Mouse (Mus musculus) embryo, embryonic 9.5 days (tissue): ENCODE measurements around the gene Intu.

Source experiments
- DNase-seq: peaks from one replicate; pipeline ENCODE4 v3.0.0-alpha.2; 2017; ENCODE audit errors: extremely low spot score

Gene Intu

DNA sequence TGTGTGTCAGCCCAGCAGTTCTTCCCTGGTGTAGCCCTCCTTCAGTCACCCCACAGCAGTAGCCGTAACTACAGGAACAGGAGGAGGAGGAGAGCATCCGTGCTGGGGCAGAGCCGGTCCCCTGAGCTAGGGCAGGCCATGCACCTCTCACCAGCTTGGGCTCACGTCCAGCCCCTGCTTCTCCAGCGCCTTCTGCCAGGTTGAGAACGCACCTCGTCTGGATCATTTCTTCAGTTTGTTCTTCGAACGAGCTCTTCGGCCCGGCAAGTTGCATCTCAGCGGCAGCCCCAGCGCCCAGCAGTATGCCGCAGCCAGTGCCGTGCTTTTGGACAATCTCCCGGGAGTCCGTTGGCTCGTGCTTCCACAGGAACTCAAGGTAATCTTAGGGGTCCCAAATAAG, 152.1 kb downstream of the Intu start:
- DNase-seq, result no peak

DNA sequence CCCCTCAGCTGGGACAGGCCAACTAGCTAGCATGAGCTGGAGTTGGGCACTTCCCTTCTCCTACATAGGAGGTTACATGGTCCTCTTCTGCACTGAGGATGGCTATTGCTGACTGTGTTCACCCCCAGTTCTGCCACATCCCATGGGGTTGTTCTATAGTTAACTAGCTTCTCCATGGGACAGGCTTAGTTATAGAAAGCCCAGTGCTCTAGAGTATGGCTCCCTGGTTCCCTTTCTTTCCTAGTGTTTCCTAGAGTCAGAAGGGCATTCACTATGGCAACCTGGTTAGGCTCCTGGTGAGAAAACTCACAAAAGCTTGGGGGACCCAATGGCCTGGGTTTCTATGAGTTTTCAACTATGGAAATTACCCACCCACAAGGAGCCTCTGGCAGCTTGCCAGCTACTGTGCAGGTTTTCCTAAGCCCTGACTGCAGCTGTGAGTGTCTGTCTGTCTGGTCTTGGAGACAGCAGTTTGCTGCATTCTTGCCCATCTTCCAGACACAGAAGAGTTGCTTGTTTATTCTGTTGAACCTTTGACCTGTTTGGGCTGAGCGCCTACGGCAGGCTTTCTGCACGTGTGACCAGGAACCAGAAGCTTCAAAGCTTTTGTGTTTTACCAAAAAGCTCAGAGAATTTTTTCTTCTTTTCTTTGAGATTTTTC, 154.9 kb downstream of the Intu start:
- DNase-seq, result peak; percentile 59

DNA sequence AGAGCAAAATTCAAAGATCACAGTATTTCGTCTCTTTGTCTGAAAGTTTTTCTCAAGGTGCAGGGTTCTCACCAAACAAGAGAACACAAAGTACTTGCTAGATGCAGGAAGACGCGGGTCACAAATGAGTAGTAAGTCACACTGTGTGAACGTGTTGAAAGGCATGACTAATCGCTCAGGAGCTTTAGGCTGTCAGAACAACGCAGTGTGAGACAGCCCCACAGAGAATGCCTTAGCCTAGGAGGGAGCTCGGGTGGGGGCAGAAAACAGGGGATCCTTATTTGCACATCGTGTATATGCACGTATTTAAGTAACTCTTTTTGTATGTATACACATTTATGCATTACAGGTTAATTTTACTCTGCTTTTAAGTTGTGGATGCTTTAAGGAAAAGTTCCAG, 155.8 kb downstream of the Intu start:
- peak; percentile 25 for DNase-seq

DNA sequence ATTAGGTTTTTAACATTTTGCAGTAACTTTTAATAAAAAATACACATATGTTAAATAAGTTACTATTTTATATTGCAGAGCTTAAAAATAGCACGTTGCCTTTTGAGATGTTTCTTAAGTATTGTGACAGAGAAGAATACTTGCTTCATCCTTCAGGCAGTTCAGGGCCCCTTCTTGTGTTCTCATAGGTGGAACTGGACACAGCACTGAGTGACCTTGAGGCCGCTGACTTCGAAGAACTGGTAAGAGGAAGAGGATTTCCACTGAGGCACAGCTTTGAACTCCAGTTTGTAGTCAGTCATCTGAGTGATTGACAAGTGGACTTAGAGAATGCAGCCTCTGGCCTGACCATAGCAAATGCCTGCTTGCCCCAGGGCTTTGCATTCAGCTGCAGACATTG, 156.5 kb downstream of the Intu start:
- DNase-seq, result peak; percentile 20

DNA sequence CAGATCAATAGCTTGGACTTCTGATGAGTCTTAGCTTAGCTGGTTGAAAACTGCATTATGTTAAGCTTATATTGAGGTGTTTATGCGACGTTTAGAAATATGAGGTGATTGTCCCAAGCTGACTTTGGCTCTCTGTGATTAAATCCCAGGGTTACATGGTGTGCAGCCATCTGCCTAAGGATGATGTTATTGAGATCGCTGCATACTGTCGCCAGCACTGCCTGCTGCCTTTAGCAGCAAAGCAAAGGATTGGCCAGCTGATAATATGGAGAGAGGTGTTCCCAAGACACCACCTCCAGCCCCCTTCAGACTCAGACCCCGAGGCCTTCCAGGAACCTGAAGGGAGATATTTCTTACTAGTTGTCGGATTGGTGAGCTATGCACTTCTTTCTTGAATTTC, 160.5 kb downstream of the Intu start:
- DNase-seq, result no peak

DNA sequence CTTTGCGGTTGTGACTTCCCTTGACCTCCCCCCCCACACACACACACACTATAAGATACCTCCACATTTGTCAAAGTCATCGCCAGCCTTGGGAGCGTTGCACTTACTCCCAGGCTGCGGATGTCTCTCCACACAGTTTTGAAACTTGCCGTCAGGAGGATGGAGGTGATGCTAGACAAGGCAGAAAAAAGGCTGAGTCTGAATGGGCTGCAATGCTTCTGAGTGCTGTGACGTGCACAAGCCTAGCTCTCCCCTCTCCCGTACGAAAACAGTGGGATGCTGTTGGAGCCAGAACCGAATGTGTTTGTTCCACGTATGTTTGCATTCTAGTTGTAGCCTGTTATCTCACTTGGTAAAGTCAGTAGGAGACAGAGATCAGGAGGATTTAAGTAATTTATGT, 162.3 kb downstream of the Intu start:
- DNase-seq, result no peak

DNA sequence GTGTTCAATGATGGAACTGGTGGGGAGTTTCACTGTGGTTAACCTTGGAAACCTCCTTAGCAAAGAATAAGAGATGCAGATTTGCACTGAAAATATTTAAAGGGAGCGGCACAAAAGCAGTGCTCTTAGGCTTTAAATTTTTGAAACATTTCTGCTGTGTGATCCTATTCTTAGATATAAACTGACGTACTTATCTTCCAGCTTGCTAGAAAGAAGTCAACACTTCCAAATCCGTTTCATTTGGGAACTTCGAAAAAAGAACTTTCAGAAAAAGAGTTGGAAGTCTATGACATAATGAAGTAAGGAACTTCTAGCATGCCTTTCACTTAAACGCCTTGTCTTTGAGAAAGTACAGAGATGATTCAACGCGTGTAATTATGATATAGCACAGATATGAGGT, 162.9 kb downstream of the Intu start:
- DNase-seq, result no peak

DNA sequence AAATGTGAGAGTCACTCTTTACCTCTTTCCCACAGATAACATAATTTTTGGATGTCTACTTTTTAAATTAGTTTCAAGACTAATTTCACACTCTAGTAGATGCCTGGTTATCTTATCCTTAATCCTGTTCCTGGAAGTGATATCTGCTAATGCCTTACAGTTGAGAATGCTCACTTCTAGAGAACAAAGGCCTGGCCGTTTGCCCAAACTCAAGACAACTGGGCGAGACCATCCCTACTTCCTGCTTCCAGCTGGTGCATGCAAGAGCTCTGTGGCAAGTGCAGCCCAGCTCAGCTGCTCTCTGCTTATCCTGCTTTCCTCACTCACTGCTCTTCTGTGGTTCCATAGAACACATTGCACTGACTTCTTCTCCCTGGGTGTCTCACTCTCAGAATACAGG, 163.4 kb downstream of the Intu start:
- DNase-seq, result no peak

DNA sequence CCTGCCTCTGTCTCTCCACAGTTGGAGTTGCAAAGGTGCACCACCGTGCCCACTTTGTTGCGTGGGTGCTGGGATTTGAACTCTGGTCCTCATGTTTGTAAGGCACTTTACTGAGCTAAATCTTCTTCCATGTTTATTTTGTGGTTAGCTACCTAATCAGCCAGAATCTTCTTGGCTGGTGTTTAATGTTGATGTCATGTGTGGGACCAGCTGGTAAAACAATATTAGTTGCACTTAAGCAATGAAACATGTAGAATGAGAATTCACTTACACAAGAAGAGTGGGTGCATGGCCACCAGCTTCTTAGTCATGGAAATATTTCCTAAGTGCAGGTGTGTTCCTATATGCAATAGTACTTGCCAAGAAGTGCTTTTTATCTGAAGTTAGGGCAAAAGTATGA, 164.1 kb downstream of the Intu start:
- DNase-seq, result no peak

DNA sequence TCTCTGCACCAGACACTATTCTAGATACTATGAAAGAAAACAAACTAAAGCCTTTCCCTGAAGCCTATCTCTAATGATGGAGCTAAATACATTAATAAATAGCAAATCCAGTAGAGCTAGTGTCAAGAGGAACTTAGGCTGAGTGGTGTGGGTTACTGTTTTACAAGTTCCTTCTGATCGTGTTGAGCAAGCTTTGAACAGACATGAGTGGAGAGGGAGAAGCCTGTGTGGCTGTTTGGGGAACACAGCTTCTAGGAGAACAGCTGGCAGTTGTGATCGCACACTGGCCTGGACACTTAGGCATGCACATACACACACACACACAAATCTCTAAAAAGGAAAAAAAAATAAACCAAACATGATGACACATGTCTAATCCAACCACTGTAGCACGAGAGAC, 167.7 kb downstream of the Intu start:
- DNase-seq, result no peak

DNA sequence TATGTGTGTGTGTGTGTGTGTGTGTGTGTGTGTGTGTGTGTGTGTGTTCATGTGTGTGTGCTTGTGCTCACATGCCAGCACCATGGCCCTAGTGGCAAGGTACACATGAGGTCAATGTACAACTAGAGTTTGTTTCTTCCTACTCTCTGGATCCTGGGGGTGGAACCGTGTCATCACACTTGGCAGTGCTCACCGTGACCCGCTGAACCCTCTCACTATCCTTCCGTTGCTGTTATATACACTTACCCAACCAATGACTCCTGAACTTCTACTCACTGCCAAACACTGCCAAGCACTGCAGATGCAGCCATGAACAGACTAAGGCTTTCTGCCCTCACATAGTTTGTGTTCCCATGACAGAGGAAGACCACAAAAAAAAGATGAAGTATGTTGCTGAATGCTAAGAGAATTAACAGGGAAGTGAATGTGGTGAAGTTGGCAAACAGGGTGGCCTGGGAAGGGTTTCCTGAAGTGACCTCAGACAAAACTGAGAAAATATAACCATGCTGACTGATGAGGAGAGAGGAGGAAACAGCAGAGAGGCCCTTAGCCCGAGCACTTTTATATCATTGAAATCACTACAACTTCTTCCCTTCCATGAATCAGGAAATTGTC, 173.8 kb downstream of the Intu start:
- DNase-seq, result no peak

DNA sequence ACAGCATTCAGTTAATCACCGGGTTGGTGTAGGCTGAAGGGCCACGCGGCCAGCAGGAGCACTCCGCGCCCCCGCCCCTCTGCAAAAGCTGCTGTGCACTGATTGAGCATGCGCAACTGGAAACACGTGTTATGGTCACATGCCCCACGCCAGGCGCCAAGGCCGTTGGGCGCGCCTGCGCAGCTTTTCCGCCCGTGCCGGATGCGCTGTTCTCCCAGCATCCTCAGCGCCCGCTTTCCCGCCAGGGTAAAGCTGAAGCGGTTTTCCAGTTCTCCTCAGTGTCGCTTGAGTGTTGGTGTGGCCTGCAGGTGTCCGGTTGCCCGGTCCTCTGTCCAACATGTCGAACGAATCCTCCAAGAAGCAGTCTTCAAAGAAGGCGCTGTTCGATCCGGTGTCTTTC, 177.6 kb downstream of the Intu start, which contains the start of gene Slc25a31:
Gene Slc25a31, plus strand, starts transcription at position 201 of the 400 bp plus-strand sequence.
- no peak for DNase-seq

DNA sequence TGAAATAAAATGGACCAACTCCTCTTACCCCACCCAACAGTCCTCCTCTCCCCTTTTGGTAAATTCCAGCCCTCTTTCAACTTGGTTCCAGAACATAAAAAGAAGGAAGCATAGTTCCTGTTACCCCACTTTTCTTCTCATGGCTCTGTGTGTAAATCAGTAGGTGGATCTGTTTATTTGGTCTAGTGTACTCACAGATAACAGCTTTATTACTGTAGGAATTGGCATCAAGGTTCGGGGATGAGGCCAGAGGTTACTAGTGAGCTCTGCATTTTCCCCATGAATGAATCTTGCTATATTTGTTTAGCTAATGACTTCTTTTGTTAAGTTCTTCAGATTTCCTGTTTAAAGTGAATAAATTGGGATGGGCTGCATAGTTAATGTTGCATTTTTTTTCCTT, 185.0 kb downstream of the Intu start:
- no peak for DNase-seq

DNA sequence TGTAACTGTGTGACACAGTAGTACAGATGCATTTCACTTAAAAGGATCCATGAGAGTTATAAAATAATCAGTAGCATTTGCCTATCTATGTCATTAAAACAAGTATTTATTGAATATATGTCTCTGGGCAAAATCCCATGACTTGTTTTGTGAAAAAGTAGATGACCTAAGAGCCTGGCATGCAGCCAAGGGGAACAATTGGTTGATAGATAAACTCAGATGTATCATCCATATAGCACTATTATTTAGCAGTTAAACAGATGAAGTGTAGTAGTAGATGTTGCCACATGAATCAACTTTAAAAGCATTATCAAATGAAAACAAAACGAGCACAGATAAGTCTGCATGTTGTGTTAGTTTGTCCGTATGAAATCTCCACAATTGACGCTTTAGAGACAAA, 187.9 kb downstream of the Intu start:
- DNase-seq, result no peak

DNA sequence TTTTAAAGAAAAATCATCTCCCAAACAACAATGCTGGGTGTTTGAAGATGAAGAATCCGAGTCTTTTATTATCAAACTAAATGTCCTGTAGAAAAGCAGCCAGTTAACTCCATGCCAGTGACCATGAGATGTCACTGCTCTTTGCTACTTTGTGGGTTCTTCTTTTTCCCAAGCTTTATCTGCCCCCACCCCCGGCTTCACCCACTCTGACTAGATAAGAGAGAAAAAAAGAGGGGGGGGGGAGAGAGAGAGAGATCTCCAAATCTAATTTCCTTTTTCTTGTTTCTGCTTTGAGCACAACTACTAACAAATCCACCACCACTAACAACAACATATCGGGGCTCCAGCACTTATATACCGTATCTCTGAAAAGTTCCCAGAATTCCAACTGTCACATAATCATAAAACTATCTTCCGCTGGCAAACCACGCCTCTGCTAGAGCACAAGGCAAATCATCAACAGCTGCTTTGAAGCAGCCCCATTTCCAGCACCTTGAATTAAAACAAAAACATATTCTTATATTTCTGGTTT, 207.4 kb downstream of the Intu start:
- no peak for DNase-seq

DNA sequence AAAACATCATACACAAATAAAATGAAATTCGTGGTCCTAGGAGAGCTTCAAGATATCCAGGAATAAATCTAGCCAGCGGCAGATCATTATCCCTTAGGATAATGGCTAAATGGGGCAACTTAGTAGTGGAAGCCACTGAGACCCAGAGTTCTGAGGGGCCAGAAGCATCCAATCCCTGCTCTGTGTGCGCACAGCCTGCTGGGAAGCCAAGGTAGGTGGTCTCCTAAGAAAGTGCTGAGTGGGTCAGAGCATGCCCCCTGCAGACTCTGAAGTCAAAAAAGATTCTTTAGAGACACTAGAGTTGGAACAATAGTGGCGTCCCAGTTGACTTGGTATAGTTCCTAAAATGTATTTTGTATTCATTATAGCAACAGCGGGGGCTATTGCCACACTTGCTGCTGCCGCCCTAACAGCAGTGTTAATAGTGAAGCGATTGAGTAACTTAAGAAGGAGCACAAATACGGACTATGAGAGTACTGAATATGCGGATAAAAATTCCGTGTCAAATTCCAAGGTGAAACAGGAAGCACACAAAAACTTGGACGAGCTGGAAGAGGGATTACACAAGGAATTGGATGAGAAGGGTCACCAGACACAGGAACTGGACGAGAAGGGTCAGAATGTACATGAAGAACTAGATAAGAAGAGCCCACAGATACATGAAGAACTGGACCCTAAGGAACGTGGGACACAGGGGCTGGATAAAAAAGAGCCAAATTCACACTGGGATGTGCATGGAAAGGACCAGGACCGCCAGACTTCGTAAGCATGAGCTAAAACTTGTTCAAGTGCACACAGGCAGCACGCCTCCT, 213.1 kb downstream of the Intu start, which contains the start of gene Hspa4l:
Gene Hspa4l, plus strand, starts transcription at position 472 of the 812 bp plus-strand sequence.
- DNase-seq, result peak; percentile 20

DNA sequence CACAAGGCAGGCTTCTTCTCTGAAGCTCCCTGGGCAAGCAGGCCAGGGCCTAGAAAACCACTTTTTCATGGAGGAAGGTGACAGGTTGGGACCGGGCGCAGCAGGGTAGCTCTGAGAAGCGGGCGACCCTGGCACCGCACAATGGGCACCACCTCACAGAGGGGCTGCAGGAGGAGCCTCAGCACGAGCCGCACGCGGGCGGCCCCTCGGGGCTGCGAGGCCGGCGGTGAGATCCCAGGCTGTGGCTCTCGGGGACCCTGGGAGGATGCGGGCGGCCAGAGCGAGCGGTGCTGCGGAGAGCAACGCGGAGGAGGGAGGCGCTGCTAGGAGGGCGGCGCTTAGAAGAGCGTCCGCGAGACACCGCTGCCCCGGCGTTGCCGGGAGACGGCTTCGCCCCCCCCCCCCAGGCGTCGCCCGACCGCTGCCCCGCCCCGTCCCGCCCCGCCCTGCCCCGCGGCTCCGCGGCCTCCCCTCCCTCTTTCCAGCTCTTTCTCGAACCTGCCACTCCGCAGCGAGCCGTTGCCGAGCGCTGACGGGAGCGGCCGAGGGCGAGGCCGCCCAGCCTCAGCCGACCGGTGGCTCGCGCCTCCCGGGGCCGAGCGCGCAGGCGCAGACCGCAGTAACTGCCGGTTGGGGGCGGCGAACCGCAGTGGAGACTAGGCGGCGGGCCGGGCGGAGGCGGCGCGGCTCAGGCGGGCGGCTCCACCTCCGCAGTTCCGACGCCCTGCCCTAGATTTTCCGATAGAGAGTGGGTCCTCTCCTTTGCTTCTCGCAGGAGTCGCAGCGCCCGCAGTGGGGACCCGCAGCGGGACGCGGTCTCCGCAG, 214.0 kb downstream of the Intu start:
- peak; percentile 90 for DNase-seq

DNA sequence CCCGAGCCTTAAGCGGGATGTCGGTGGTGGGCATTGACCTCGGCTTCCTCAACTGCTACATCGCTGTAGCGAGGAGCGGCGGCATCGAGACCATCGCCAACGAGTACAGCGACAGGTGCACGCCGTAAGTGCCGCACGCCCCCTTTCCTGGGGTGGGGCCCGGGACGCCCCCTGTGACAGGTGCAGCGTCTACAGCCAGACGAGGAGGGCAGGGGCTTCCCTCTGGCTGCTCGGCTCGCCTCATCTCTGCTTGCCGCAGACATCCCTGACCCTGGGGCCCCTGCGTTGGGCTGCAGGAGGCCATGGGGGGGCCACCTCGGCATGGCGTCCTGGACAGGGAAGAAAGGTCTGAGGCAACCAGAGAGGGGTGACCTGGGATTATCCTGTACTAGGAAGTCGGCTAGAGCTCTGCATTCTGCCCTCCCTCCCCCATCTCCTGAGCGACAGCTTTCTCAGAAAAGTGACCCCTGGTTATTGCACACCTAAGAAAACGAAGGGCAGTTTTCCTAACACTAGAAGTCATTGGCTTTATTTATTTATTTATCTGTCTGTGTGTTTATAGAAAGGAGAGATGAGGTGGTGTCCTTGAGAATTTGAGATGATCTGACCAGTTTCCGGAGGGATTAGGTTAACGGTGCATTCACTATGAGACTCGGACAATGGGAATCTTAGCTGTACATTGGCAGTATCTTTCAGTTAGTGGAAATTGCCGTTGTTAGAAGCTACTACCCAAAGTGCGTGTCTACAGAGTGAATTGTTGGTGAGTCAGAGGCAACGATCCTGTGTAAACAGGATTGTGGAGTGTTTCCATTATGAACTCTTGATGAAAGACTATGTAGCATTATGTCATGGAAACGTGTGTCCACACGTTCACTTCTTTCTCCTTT, 214.8 kb downstream of the Intu start:
- DNase-seq, result no peak
